Mouse (Mus musculus) embryonic fibroblast, embryonic 13.5 days (primary cell): ENCODE data around the gene Dsn1.

Source experiments
- CTCF ChIP-seq: IDR thresholded peaks from 2 replicates; pipeline ENCODE4 v1.5.1; 2011; ENCODE audit warnings: mild to moderate bottlenecking, control low read depth, low read length, moderate library complexity, borderline replicate concordance; ENCODE audit not compliant: insufficient read depth
- POLR2A ChIP-seq: IDR thresholded peaks from 2 replicates; pipeline ENCODE4 v1.6.1; 2011; ENCODE audit warnings: low read depth, mild to moderate bottlenecking, control low read depth, low read length, moderate library complexity

DNA sequence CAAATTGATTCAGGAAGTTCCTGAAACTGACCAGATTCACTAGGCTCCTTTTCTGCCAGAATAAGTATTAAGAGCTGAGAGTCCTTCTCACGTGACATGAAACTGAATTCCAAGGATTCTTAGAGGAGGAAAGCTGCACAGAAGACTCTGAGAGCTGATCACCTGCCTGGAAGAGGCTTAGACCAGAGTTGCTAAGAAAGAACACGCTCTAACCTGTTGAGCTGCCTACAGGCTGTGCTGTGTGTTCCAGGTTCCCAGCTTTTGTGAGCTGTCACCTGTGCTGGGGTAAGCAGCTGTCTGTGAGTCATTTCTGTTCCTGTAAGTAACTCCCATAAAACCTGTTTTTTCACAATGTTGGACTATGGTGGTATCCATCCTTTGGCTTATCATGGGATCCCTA, 39.0 kb upstream of the Dsn1 start:
- no peak for TF ChIP-seq POLR2A
- no peak for TF ChIP-seq CTCF
